Mouse (Mus musculus) heart, postnatal 0 days (tissue): ENCODE measurements around the gene Bcat2. TPM values are rescaled to one million over a fixed set of nuclear protein-coding genes. Genes with fewer than 3 reads are reported as not detected.
A peak's percentile ranks its signal among the peaks of the same experiment; 100 is the strongest.

Experiments used
- ATAC-seq: fragments of 200-750 bp; cut with Nextera tagmentation; 2 replicates; pipeline ENCODE4 v1.8.0; 2017; ENCODE audit warnings: low read depth, moderate number of reproducible peaks, moderate library complexity; ENCODE audit not compliant: insufficient read depth
- DNase-seq: peaks from one replicate; pipeline ENCODE4 v3.0.0-alpha.2; 2016; ENCODE audit warnings: low spot score
- H3K27ac ChIP-seq: fragments of 300-500 bp; sonication (generic); 2 replicates; pipeline ENCODE4 v1.5.1; 2014; ENCODE audit warnings: low read depth, mild to moderate bottlenecking
- H3K27me3 ChIP-seq: fragments of 300-500 bp; sonication (generic); 2 replicates; pipeline ENCODE4 v1.6.1; 2014; ENCODE audit warnings: low read length, mixed read lengths; ENCODE audit not compliant: control insufficient read depth, insufficient read depth
- H3K36me3 ChIP-seq: fragments of 300-500 bp; sonication (generic); replicated peaks from 2 replicates; pipeline ENCODE4 v1.6.1; 2014; ENCODE audit warnings: low read length, mixed read lengths; ENCODE audit not compliant: control insufficient read depth, insufficient read depth
- H3K4me1 ChIP-seq: fragments of 300-500 bp; sonication (generic); 2 replicates; pipeline ENCODE4 v1.6.1; 2014; ENCODE audit warnings: antibody characterized with exemption; ENCODE audit not compliant: control insufficient read depth, insufficient read depth
- H3K4me2 ChIP-seq: fragments of 300-500 bp; sonication (generic); 2 replicates; pipeline ENCODE4 v1.6.1; 2014; ENCODE audit warnings: low read depth, mild to moderate bottlenecking, low read length, moderate library complexity
- H3K4me3 ChIP-seq: fragments of 300-500 bp; sonication (generic); 2 replicates; pipeline ENCODE4 v1.5.1; 2014; ENCODE audit warnings: low read depth, low read length
- H3K9ac ChIP-seq: fragments of 300-500 bp; sonication (generic); replicated peaks from 2 replicates; pipeline ENCODE4 v1.6.1; 2014; ENCODE audit warnings: low read depth, low read length, mixed read lengths
- H3K9me3 ChIP-seq: fragments of 300-500 bp; sonication (generic); replicated peaks from 2 replicates; pipeline ENCODE4 v1.6.1; 2016; ENCODE audit warnings: low read length; ENCODE audit not compliant: control insufficient read depth
- CTCF ChIP-seq: IDR thresholded peaks from 2 replicates; pipeline ENCODE4 v1.5.1; 2016; ENCODE audit warnings: antibody characterized with exemption, control low read depth, low read depth
- EP300 ChIP-seq: IDR thresholded peaks from 2 replicates; pipeline ENCODE4 v1.6.1; 2016; ENCODE audit warnings: antibody characterized with exemption, low read depth
- WGBS: fragments of 180-500 bp; shearing (Covaris S2); extraction: QIAGEN DNeasy Blood & Tissue Kit; methylation state at CpG from one replicate; pipeline ENCODE4 v1.1.7; 2014; 5-methylcytosine and 5-hydroxymethylcytosine counted together
- polyA plus RNA-seq: library from polyadenylated mRNA; unstranded; fragments of >200 nt; fragmentation: Nextera tagmentation; extraction: Ambion mirVana; gene quantifications from 2 replicates; pipeline ENCODE4 v1.2.1, GENCODE M21; 2015
- total RNA-seq: library from RNA; depleted of rRNA; stranded (reverse); fragments of >200 nt; gene quantifications from 2 replicates; pipeline ENCODE4 v1.2.3, GENCODE M21; 2014; ENCODE audit warnings: low replicate concordance; rRNA removed

Gene Bcat2
- total RNA-seq (70.6 and 97.2 TPM in 2 replicates), polyA plus RNA-seq (73.7 and 74.8 TPM in 2 replicates)

DNA sequence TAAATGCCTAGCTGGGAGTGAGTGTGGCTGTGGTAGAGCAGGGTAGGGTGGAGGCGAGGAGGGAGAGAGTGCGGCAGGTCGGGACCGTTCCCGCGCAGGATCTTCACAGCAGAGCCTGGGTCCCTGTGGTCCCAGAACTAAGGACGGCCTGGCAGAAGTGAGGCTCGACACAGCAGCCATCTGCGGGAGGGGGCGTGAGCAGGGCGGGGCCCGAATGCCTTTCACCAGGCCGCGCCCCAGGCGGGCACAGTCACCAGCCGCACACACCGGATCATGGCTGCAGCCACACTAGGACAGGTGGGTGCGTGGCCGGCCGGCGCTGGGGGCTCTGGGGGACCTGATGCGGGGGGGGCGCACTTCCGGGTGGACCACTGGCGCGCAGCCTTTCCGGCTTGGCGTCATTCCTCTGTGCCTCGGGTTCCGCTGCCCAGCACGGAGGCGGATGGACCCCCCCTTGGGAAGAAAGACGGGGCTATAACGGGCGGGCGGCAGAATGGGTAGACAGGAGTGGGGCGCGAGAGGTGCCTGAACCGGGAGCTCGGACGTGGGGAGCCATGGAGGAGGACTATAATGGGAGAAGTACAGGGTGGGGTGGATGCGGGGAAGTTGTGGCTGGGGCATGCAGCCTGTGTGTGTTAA lies at the start of gene Bcat2:
Bcat2 (plus strand) TSS at position 51 of the 639 bp plus-strand sequence.
- ATAC-seq (peak; percentile 59), DNase-seq (peak; percentile 75)
- under 1% methylated on average over 42 of the region's 42 CpGs for WGBS
- Histone ChIP-seq H3K27me3 (no peaks in the 10 kb centered on the region), H3K9ac (peak within 1 kb of the TSS; percentile 87), H3K4me2 (peak within 1 kb of the TSS; percentile 79), H3K27ac (peak within 1 kb of the TSS; percentile 97), H3K9me3 (no peaks in the 10 kb centered on the region), H3K4me3 (peak within 1 kb of the TSS; percentile 79), H3K4me1 (peaks cover 34% of the 10 kb centered on the region), H3K36me3 (no peaks in the 10 kb centered on the region)
- TF ChIP-seq EP300 (peak; percentile 90), CTCF (no peak)

DNA sequence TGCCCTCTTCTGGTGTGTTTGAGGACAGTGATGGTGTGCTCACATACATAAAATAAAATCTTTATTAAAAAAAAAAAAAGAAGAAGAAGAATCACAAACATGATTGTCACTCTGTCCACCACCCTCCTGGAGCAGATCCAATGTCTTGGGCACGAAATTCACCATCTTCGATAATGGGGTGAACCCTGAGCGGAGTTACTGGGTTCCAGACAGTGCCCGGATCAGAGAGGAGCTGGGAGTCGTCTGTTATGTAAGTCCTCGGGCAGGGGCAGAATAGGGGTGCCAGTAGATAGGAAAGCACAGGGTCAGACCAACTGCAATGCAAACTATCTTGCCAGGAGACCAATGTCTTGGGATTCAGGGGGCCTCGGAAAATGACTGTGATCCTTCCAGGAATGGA lies 49.3 kb upstream of the Bcat2 start:
- H3K27ac ChIP-seq, result no peak overlapping the region
- WGBS, result 89% methylated on average over 7 of the region's 7 CpGs
- H3K36me3 ChIP-seq, result peaks cover 12% of the 10 kb centered on the region; the same call in 1 of the 2 replicates
- H3K9ac ChIP-seq, result no peak overlapping the region
- H3K9me3 ChIP-seq, result no peaks in the 10 kb centered on the region
- H3K27me3 ChIP-seq, result no peaks in the 10 kb centered on the region
- no peak overlapping the region for H3K4me3 ChIP-seq
- TF ChIP-seq EP300 (no peak), CTCF (no peak)
- DNase-seq (no peak), ATAC-seq (no peak)
- H3K4me1 ChIP-seq, result peaks cover 26% of the 10 kb centered on the region
- H3K4me2 ChIP-seq, result no peak overlapping the region

DNA sequence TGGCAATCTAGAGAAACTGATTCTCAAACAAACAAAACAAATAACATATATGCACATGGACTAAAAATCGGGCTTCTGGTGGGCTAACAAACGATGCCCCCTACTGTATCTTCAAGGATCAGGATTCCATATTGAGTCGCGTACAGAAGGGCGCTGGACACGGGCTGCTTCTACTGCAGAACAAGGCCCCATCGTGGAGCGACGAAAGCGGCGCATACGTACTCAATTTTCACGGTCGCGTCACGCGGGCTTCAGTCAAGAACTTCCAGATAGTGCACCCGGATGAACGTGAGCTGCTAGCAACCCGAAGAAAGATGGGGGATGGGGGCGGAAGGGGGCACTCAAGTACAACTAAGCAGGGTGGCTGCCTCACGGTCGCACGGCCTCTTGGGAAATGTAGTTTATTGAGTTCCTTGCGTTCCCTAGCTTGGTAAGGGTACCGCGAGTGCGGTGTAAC lies 48.2 kb upstream of the Bcat2 start:
- Histone ChIP-seq H3K36me3 (peaks cover 12% of the 10 kb centered on the region; the same call in 1 of the 2 replicates), H3K9me3 (no peaks in the 10 kb centered on the region), H3K4me2 (peak overlapping the region; percentile 60), H3K9ac (peak overlapping the region; percentile 38), H3K27ac (peak overlapping the region; percentile 69), H3K27me3 (no peaks in the 10 kb centered on the region), H3K4me3 (peak overlapping the region; percentile 50), H3K4me1 (peaks cover 26% of the 10 kb centered on the region)
- DNase-seq (peak; percentile 87), ATAC-seq (peak; percentile 27; the same call in 1 of the 2 replicates)
- under 1% methylated on average over 28 of the region's 28 CpGs for WGBS
- TF ChIP-seq EP300 (no peak), CTCF (peak; percentile 12; the same call in 1 of the 2 replicates)

DNA sequence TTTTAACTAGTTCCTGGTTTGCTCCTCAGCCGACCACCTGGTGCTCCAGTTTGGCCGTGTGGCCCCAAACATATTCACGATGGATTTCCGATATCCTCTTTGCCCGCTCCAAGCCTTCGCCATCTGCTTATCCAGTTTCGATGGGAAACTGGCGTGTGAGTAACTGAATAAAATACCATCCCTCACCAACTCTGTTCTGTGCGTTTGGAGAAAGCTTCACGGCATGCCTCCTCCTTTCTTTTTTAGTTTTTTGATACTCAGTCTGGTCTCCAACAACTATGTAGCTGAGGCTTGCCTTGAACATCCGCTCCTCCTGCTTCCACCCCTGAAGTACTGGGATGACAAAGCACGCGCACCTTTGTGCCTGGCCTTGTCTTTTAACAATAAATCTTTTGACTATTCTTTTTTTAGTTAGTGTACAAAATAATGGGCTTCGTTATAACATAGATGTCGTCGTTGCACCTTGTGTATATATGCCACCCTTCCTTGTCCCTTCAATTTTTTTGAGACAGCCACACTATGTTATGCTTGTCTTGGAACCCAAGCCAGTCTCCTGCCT lies 47.7 kb upstream of the Bcat2 start:
- H3K27ac ChIP-seq, result peak overlapping the region; percentile 69; the same call in 1 of the 2 replicates
- no peak for DNase-seq

DNA sequence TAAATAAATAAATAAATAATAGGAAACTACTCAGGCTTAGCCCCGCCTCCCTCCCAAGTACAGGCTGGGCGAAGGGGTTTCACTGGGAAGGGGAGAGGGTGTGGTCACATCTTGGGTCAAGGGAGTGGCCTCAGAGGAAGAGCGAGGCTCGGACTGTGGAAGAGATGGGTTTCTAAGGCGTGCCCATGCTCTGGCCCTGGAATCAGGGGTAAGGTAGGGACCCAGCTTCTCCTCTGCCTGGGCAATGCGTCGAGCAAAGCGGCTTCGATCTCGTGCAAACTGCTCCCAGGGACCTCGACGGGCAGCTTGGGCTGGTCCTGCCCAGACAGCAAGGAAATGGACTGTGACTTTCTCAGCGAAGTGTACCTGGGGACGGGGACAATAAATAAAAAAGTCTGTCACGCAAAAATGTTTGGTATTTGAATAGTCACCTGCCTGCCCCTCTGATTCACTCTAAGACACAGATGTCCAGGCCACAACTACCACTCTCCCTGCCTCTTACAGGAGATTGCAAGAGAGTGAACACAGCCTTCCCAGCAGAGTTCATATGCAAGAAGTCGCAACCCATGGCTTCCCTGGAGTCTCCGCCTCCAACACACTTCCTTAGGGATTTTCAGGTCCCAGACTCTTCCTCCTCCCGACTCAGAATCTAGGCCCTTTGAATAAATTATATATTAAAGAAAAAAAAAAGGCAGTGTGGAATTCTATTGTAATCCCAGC lies 46.8 kb upstream of the Bcat2 start:
- Histone ChIP-seq H3K4me3 (peak overlapping the region; percentile 29), H3K9ac (peak overlapping the region; percentile 25; the same call in 1 of the 2 replicates), H3K27ac (no peak overlapping the region), H3K4me2 (peak overlapping the region; percentile 57), H3K4me1 (peaks cover 26% of the 10 kb centered on the region), H3K36me3 (peaks cover 12% of the 10 kb centered on the region; the same call in 1 of the 2 replicates), H3K9me3 (no peaks in the 10 kb centered on the region), H3K27me3 (no peaks in the 10 kb centered on the region)
- TF ChIP-seq CTCF, result no peak
- no peak for TF ChIP-seq EP300
- ATAC-seq (no peak), DNase-seq (no peak)
- WGBS, result 69% methylated on average over 18 of the region's 18 CpGs

More for the DNA sequence above, 47.7 kb upstream of the Bcat2 start:
- H3K4me1 ChIP-seq, result peaks cover 26% of the 10 kb centered on the region
- peak overlapping the region; percentile 50 for H3K4me3 ChIP-seq
- H3K9ac ChIP-seq, result peak overlapping the region; percentile 38; the same call in 1 of the 2 replicates
- peaks cover 12% of the 10 kb centered on the region; the same call in 1 of the 2 replicates for H3K36me3 ChIP-seq
- WGBS, result 53% methylated on average over 16 of the region's 16 CpGs
- TF ChIP-seq EP300, result no peak
- no peak for TF ChIP-seq CTCF
- no peaks in the 10 kb centered on the region for H3K27me3 ChIP-seq
- H3K9me3 ChIP-seq, result no peaks in the 10 kb centered on the region
- ATAC-seq, result no peak
- peak overlapping the region; percentile 60 for H3K4me2 ChIP-seq
